Mouse (Mus musculus) right cerebral cortex, postnatal 10 days (tissue): ENCODE results near the gene Inpp5a.
A peak's percentile ranks its signal among the peaks of the same experiment; 100 is the strongest.
"Not testable (repeated sequence)": the region's sequence is repeated elsewhere in the genome, so short reads cannot be mapped to it uniquely, and the experiment has no call there.

Source experiments
- DNase-seq, 2 experiments: peaks; one replicate each; pipeline ENCODE4 v3.0.0; 2021; ENCODE audit warnings: low spot score in 2 of 2

Gene Inpp5a

GRCm38 (mm10) chr7:139399977-139400685 is 11.2 kb downstream of the Inpp5a start:
- no peak for DNase-seq

- DNase-seq = no peak
Observed at GRCm38 (mm10) chr7:139400926-139401325, 12.0 kb downstream of the Inpp5a start.

GRCm38 (mm10) chr7:139401791-139402190 is 12.9 kb downstream of the Inpp5a start:
- DNase-seq = no peak

- no peak for DNase-seq
Observed at GRCm38 (mm10) chr7:139402721-139403120, 13.8 kb downstream of the Inpp5a start.

GRCm38 (mm10) chr7:139406581-139406980 is 17.7 kb downstream of the Inpp5a start:
- no peak for DNase-seq

- DNase-seq = no peak
Observed at GRCm38 (mm10) chr7:139407966-139408365, 19.1 kb downstream of the Inpp5a start.

- no peak for DNase-seq
Observed at GRCm38 (mm10) chr7:139409903-139410302, 21.0 kb downstream of the Inpp5a start.

- no peak for DNase-seq
Observed at GRCm38 (mm10) chr7:139412223-139412950, 23.5 kb downstream of the Inpp5a start.

- DNase-seq = no peak
Observed at GRCm38 (mm10) chr7:139413400-139413799, 24.5 kb downstream of the Inpp5a start.

GRCm38 (mm10) chr7:139415616-139416225 is 26.8 kb downstream of the Inpp5a start:
- no peak for DNase-seq

- no peak for DNase-seq
Observed at GRCm38 (mm10) chr7:139418371-139418770, 29.5 kb downstream of the Inpp5a start.

GRCm38 (mm10) chr7:139422827-139423226 is 33.9 kb downstream of the Inpp5a start:
- peak in 1 of 2 experiments; percentile 16 for DNase-seq

GRCm38 (mm10) chr7:139434095-139434830 is 45.4 kb downstream of the Inpp5a start:
- peak in 1 of 2 experiments; percentile 27 for DNase-seq

GRCm38 (mm10) chr7:139434931-139435330 is 46.0 kb downstream of the Inpp5a start:
- not testable (repeated sequence) for DNase-seq

- no peak for DNase-seq
Observed at GRCm38 (mm10) chr7:139435749-139436148, 46.8 kb downstream of the Inpp5a start.

GRCm38 (mm10) chr7:139436951-139437350 is 48.0 kb downstream of the Inpp5a start:
- DNase-seq = peak in 1 of 2 experiments; percentile 8

GRCm38 (mm10) chr7:139437471-139437870 is 48.6 kb downstream of the Inpp5a start:
- peak in 1 of 2 experiments; percentile 20 for DNase-seq

GRCm38 (mm10) chr7:139437926-139438600 is 49.2 kb downstream of the Inpp5a start:
- peak in 1 of 2 experiments; percentile 10 for DNase-seq

- no peak for DNase-seq
Observed at GRCm38 (mm10) chr7:139438601-139438945, 49.7 kb downstream of the Inpp5a start.

- peak in 1 of 2 experiments; percentile 14 for DNase-seq
Observed at GRCm38 (mm10) chr7:139439031-139439430, 50.1 kb downstream of the Inpp5a start.
